Mouse (Mus musculus): ENCODE results near the gene Gm28043.
"Not testable (repeated sequence)": the region's sequence is repeated elsewhere in the genome, so short reads cannot be mapped to it uniquely, and the experiment has no call there.

Gm28043 gene

DNA sequence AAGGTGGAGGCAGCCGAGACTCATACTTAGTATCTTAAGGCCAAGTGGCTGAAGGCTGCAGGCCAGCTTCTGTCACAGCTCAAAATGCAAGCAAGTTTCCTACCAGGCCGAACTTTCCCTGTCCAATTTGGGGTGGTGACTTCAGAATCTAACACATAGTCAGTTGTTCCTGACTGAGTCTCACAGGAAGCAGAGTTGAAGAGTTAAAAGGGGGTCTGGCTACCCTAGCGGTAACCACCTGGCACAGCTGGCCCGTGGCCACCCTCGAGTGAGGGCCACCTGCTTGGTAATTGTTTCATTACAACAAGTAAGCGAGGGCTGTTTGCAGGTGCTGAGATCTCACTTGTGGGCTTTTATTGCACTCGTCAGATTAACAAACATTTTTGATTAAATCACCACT lies 97.9 kb downstream of the Gm28043 start:
- DNase-seq (ENCODE audit: low read depth): no peak

DNA sequence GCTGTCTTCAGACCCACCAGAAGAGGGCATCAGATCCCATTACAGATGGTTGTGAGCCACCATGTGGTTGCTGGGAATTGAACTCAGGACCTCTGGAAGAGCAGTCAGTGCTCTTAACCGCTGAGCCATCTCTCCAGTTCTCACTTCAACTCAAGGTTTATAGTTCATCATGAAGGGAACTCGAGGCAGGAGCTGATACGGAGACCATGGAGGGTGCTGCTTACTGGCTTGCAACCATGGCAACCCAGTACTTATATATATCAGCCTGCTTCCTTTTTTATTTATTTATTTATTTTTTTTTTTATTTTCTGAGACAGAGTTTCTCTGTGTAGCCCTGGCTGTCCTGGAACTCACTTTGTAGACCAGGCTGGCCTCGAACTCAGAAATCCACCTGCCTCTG lies 99.1 kb downstream of the Gm28043 start:
- DNase-seq (ENCODE audit: low read depth): not testable (repeated sequence)

DNA sequence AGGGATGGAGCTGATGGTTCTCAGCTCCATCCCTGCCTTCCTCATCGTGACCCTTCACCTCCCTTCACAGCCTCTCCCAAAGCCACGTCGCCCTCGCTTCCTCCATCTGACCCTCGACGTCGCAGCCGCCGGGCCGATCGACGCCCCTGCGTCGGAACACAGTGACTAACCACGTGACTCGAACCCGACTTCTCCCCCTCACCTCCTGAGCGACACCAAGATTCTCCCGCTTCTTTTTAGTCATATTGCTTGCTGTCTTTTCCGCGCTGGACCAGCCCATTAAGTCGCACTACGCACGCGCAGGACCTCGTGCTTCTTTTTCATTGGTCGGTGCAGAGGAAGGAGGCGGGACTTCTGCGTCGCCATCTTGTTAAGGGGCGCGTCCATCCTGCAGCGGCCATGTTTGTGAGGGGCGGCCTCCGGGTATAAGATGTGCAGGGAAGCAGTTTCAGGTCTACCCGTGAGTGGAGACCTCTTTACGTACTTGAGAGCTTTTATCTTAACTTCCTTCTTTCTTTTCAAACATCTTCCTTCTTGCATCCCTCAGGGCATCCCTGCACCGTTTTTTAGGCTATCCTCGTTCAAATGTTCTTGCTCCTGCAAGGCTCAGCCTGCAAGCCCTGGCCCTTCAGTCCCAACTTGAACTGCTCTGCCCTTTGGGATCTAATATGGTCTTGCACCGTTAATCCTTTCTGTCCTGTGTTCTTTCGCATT lies 102.2 kb downstream of the Gm28043 start, which contains the start of gene Ccdc167:
Ccdc167 (minus strand) TSS at position 313 of the 714 bp plus-strand sequence.
- DNase-seq (ENCODE audit: low read depth): peak; percentile 98

DNA sequence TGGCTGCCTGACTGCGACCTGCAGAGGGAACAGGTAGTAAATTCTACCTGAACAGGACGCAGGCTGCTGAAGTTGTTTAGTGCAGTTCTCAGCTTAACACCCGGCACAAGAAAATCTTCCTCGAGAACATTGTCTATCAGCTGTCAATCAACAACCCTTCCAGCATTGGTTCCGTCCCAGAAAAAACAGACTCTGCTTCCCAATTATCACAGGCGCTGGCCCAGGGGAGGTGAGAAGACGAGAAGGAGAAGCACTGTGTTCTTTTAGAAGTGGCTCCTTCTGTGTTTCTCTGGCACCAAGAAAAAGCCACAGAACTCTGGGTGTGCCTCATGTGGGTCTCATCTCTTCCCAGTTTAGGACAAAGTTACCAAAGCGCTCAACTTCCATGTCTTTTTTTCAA lies 104.0 kb downstream of the Gm28043 start:
- no peak for DNase-seq (ENCODE audit: low read depth)

DNA sequence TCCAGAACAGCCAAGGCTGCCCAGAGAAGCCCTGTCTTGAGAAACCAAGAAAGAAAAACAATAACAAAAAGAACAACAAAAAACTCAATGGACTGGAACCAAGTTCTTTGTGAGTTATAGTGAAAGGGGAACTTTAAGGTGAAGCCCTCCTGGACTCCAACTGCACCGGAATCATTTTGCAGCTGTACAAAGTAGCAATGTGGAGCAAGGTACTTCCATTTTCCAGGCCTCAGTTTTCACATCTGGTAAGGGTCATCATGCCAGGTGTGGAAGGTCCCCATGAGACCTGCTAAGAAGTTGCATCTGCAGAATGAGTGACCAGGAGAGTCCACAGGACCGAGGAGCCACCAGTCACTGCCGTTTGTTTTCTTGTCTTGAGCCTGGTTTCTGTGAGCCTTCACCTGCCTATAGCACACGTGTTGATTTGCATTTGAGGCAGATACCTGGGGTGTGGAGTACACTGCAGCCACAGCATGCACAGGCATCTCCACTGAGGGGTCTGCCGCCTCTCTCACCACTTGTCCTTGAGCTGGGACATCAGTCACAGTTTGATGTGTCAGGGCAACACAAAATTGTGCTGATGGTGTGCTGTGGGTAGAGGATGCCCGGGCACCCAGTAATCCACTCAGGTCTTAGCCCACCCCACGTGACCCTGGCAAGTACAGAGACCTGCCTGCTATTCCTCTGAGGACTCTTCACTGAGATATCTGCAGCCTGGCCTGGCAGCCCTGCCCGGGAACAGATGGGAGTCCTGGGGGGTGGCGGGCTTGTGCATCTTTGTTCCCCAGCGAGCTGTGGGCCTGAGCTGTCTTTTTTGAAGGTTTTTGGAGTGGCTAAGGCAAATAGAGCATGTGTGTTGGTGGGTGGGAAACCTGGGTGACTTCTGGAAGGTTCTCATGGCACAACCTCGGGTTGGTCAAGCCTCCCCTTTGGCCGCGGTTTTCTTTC lies 105.2 kb downstream of the Gm28043 start:
- no peak for DNase-seq (ENCODE audit: low read depth)

DNA sequence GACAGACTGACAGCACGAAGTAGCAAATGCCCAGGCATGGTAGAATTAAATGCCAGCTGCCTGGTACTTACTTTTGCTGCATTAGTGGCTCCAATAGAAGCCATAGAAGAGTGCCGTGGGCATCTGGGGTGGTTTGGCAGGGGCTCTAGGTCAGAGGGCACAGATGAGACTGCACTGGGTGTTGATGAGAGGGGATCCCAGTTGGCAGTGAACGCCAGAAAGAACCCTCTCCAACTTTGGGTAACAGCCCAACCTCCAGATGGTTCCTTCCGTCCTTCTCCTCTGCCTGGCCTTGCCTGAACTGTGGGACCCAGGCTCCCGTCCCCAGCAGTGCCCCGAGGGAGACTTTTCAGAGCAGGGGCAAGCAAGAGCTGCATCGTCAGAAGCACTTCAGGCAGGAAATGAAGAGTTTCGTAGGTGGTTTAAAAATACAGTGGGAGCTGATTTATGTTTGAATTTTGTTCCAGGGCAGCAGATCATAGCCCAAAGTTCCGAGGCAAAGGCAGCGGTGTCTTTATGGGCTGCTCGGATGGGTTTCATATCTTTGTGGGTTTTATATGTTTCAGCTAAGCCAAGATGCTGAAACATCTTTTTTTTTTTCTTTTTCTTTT lies 106.2 kb downstream of the Gm28043 start:
- DNase-seq (ENCODE audit: low read depth): no peak

DNA sequence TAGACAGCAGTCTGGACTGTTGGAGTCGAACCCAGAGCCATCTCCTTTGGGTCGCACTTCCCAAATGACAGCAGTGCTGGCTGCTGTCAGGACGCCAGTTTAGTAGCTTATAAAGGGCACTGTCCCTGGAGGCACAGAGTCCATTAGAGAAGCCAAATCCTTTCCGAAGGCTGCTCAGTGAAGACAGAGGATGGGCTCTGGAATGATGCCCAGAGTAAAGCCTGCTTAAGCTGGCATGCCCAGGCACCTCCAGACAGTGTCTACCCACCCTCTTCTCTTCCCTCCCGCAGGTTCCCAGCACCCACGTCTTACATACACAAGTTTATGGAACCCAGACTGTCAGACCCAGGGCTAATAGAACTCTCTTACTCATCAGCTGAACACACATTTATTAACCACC lies 109.9 kb downstream of the Gm28043 start:
- no peak for DNase-seq (ENCODE audit: low read depth)

DNA sequence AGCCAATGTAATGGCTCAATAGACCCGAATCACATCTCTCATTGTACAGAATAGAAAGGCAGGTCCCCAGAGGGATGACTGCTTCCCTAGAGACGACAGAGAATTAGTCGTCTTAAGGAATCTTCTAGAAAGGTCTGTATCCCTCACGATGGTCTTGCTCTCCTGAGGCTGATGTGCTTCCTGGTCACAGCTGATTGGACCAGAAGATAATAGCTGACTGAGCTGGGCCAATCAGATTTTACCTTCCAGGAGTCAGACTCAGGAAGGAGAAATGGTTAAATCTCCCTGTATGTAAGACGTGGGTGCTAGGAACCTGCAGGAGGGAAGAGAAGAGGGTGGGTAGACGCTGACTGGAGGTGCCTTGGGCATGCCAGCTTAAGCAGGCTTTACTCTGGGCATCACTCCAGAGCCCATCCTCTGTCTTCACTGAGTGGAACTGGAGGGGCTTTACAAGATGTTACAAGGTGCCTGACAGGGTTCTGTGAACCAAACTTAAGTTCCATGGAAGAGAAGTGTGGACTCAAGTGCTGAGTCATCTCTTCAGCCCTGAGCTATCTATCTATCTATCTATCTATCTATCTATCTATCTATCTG lies 110.4 kb downstream of the Gm28043 start:
- no peak for DNase-seq (ENCODE audit: low read depth)

DNA sequence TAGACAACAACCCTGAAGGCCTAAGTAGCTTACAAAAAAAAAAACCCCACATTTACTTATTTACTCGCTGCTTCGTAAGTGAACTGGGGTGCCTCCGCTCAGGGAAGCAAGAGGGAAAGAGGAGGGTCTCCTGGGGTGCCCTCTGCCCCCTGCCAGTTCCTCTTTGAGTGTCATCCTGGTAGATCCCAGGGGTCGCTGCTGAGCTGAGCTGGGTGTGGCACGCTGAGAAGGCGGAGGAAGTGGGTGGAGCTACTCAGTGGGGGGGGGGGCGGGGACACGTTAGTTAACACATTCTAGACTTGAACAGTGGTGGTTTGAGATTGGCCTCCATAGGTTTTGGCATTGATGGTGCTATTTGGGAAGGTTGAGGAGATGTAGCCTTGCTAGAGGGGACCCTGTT lies 113.4 kb downstream of the Gm28043 start:
- DNase-seq (ENCODE audit: low read depth): peak; percentile 48

DNA sequence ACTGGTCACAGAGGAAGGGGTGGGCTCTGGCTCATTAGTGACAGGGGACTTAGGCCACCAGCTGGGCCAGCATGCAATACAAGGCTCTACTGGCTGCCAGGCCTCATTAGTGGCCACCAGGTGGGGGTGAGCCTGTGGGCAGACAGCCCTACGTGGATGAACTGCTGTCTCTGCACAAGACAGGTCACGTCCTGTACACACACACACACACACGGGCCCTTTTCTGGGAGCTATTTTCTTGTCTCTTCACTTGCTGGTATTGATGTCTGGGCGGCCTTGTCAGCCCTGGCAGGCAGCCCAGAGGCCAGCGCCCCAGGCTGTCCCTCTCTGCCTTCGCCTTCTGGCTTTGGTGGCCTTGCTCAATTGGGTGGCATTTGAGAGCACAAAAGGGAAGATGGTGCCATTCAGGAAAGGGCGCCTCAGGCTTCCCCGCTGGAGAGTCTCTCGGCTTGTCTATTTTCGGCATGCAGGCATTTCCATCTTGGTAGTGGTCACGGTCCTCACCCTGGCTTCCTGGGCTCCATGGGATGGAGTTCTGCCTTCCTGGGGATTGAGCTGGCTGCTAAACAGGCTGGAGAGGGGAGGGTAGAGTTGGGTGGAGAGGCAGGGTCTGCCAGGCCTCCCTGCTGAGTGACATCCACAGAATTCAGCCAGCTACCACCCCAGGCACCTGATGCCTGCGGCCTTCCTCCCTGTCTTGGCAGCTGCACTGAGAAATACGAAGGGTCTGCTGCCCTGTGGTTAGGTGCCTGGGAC lies 116.0 kb downstream of the Gm28043 start:
- no peak for DNase-seq (ENCODE audit: low read depth)

DNA sequence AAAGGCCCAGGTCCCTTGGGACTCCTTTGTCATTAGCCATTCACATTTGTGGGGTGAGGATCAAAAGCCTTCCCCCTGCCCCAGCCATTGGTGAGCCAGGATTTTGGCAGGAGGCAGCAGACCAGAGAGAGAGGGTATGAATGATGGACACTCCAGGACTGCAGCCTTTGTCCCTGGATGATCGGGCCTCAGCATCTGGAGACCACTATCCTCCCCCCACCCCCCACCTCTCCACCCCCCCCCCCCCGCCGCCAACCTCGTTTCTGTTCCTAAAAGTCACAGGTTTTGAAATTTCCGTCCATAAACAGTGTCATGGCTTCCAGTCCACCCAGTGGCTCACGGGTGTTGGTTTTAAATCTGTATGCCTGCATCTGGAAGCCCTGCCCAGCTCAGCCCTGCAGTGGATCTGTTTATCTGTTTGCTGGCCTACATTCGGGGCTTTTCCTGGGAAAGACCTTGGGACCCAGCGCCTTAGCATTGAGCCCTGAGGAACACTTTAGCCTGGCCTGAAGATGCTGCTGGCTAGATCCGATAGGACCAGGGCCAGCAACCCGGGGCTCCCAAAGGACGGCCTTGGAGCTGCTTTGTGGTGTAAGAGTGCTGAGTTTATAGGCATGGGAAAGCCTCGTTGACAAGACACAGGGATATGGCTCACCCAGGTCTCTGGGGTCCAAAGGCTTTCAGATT lies 116.7 kb downstream of the Gm28043 start:
- no peak for DNase-seq (ENCODE audit: low read depth)

DNA sequence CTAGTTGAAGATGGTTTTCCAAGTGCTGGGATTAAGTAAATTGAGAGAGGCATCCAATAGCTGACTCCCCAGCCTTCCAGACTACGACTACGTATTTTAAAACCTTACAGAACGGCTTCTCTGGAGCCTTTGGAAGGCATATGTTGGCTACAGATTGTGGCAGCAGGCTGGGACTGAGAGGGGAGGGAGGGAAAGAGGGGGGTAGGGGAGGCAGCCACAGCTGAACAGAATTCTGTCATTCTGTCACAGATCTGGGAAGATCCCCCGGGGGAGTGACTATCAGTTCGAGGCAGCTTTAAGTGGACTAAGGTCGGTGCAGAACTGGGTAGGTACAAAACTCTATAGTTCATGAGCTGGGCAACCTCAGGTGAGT lies 117.3 kb downstream of the Gm28043 start:
- no peak for DNase-seq (ENCODE audit: low read depth)

DNA sequence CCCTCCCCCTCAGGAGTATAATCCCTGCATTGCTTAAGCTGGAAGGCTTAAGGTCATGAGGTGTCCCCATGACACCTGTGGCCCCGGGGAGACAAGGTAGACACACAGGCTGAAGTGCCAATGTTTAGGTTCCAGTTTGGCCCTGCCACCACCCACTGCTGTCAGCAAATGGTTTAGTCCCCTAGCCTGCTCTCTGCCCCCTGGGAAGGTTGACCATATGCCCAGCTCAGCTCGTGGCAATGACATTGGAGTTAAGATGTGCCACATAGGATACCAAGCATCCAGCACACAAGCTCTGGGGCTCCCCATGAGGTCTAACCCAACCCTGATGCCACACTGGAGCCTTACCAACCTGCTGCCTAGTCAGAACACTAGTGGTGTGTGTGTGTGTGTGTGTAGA lies 117.8 kb downstream of the Gm28043 start:
- no peak for DNase-seq (ENCODE audit: low read depth)

DNA sequence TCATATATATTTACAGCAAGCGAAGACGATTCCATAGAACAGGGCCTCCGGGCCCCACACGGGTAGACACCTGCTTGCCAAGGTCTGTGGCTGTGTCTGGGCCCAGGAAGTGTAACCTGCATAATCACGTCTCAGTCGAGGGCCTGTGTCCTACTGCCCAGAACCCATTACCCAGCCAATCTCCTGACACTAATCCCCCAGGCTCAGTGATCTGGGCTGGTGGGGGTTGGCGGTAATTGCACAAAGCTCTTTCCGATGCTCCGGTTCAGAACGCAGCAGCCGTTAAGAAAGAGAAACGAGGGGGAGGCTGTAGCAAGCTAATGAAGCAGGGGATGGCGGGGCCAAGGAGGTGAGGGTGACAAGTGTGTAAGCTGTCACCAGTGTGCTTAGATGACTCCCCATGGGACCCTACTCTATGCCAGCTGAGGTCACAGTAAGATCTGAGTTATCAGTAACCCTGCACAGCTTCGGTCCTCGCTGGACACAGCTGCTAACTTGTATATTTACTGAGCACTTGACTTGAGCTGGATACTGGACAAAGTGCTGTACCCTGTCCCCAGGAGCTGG lies 121.9 kb downstream of the Gm28043 start:
- no peak for DNase-seq (ENCODE audit: low read depth)

DNA sequence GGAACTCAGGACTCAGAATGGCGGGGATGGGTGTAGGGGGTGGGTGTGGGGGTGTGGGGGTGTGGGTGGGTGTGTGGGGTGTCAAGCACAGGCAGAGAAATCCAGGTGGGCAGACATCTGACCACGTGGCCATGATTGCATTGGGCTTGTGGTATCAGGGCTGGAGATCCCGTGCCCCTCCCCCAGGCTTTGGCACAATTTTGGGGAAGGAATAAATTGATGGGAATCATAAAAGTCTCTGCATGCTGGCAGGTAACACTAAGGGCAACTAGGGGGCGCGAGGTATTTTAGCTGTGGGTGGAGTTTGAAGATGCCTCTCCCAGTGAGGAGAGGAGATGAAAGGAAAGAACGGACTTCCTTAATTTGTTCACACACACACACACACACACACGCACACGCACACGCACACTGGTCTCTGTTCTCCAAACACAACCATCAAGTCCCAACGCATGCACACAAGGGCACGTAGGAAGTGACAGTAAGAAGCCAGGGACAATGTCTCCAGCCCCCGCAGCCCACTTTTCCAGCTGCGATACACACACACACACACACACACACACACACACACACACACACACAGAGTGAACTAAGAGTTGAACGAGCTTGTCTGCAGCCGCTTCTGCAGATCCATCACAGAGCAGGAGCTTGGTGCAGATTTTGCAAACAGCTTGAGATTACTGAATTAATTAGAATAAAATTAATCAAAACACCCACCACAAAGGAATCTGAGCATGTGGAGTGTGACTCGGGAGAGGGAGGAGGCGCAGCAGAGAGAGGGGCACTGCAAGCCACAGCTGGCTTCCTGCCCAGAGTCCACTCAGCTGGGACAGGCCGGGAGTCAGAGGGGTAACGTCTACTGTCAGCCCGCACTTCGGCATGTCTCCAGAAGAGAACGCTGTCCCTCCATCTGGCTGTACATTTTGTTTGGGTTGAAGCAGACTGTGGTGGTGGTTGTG lies 123.5 kb downstream of the Gm28043 start:
- peak; percentile 27 for DNase-seq (ENCODE audit: low read depth)

DNA sequence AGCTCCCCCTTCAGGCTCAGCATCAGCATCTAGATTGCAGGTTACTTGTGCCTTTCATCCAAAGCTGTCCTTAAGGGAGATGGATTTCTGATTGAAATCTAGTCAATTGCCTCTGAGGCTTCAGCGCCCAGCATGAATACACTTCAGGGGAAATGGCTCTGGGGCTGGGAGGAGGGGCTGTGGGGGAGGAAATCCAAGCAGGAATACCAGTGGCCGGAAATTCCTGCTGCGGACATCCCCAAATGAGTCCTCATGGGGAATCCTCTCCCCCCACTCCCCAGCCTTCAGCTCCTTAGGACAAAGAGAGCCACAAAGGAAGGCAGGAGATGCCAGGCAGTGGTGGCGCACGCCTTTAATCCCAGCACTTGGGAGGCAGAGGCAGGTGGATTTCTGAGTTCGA lies 132.8 kb downstream of the Gm28043 start:
- no peak for DNase-seq (ENCODE audit: low read depth)
